Mouse (Mus musculus) splenic B cell, adult 2 months (primary cell): ENCODE results near the gene U90926.

Experiments
- DNase-seq: peaks from one replicate; pipeline ENCODE4 v3.0.0-alpha.2; 2011; ENCODE audit warnings: low read depth, low spot score
- H3K27me3 ChIP-seq: 2 replicates; pipeline ENCODE4 v1.6.1; 2012; ENCODE audit warnings: mild to moderate bottlenecking, low read length, moderate library complexity, mixed read lengths; ENCODE audit not compliant: control insufficient read depth, poor library complexity, insufficient read depth, severe bottlenecking
- H3K36me3 ChIP-seq: 2 replicates; pipeline ENCODE4 v1.6.1; 2012; ENCODE audit warnings: mild to moderate bottlenecking, low read length, moderate library complexity, mixed read lengths; ENCODE audit not compliant: control insufficient read depth, poor library complexity, insufficient read depth, severe bottlenecking

Gene U90926

DNA sequence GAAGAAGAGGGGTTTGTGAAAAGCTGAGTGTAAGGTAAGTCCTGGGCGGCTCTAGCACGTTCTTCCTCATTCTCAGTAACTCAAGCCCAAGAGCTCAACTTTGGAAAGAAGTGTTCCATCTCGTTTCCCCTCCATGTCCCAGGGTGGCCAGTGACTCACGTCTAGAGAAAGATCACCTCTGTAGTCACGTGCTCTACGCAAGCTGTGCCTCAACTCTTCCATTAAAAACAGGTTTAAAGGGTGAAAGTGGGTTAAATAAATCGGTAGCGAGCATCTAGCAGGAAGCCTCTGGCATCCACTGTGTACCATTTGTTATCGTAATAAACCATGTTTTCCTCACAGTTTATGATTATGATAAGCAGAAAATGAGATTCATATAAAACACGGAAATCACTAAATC is 16.6 kb upstream of the U90926 start:
- H3K36me3 ChIP-seq = no peaks in the 10 kb centered on the region
- H3K27me3 ChIP-seq = no peaks in the 10 kb centered on the region
- DNase-seq = no peak

GRCm38 (mm10) chr5:92230306-92230705 is 15.1 kb upstream of the U90926 start:
- Histone ChIP-seq H3K36me3 (no peaks in the 10 kb centered on the region), H3K27me3 (no peaks in the 10 kb centered on the region)
- no peak for DNase-seq

- DNase-seq = no peak
- Histone ChIP-seq H3K36me3 (no peaks in the 10 kb centered on the region), H3K27me3 (no peaks in the 10 kb centered on the region)
These were observed 14.3 kb upstream of the U90926 start for GRCm38 (mm10) chr5:92229514-92229913.

DNA sequence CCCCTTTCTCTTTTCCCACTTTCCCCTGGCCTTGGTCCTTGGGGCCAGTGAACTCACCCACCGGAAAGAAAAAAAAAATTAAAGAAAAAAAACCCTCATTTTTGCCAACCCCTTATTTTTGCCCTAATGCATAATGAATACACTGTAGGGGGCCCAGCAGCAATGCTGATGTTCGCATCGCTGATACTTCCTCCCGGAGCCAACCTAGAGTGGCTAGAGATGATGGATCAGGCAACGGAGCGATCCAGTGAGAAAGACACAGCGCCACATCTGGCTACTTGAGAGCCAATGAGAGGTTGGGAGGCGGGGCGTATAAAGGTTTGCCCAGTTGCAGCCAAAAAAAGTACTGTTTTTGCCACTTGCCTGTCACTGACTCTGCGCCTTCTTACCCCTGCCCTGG is 13.6 kb upstream of the U90926 start:
- no peaks in the 10 kb centered on the region for H3K27me3 ChIP-seq
- no peak for DNase-seq

DNA sequence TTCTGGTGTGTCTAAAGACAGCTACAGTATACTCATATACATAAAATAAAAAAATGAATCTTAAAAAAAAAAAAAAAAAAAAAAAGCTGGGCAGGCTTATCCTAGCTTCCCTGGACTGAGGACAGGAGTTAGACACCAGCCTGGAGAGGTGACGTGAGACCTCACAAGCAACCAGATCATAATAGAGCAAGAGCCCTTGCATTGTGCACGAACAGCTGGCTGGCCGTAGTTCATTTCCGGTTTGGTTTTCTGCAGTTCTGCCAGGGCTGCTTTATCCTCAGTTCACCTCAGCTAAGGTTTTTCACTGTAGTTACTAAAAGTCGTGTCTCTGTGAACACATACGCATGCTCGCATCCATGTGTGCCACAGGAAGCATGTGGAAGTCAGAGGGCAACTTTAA is 12.6 kb upstream of the U90926 start:
- DNase-seq = no peak
- no peaks in the 10 kb centered on the region for H3K27me3 ChIP-seq
- no peaks in the 10 kb centered on the region for H3K36me3 ChIP-seq

More for the DNA sequence above, 13.6 kb upstream of the U90926 start:
- H3K36me3 ChIP-seq = no peaks in the 10 kb centered on the region

DNA sequence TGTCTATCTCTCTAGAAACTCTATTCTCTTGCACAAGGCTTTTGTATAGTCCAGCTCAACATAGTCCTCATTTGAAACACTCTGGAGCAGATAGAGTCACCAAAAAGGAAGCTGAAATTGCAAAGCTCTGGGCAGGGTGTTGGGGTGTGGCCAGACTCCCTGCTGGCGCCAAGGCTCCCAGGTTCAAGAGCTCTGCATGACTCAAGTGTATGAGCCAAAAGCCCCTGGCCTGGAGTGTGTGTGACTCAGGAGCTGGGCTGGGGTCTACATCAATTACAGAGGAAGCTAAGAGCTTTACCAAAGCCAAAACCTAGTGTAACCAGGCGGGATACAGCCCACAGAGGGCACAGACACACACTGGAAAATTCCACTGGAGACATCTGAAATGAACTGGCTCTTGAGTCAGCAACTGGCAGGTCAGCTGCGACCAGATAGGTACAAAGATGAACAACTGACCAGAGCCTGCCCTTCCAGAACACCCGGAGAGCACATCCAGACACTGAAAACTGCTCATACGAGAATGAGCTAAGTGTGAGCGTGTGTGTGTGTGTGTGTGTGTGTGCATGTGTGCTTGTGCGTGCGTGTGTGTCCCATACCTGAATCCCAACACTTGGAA is 5.2 kb upstream of the U90926 start:
- no peak for DNase-seq
- no peaks in the 10 kb centered on the region for H3K36me3 ChIP-seq
- no peaks in the 10 kb centered on the region for H3K27me3 ChIP-seq

DNA sequence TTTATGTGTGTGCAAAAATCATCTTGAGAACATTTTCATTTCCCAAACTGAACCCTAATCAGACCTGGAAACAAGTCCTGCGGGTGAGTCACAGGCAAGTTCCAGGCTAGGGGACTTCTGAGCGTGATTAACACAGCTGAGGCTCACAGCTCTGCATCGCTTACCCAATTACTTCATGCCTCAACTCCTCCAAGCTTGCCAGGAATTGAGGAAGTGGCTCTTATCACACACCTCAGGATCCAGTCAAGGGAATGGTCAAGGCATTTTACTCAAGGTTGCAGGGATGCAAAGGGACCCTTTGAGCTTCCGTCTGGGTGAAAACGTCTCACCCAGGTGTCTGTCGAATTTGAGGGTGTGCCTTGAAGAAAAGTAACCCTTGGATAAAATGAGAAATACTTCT is 4.6 kb upstream of the U90926 start:
- Histone ChIP-seq H3K27me3 (no peaks in the 10 kb centered on the region), H3K36me3 (no peaks in the 10 kb centered on the region)
- no peak for DNase-seq

DNA sequence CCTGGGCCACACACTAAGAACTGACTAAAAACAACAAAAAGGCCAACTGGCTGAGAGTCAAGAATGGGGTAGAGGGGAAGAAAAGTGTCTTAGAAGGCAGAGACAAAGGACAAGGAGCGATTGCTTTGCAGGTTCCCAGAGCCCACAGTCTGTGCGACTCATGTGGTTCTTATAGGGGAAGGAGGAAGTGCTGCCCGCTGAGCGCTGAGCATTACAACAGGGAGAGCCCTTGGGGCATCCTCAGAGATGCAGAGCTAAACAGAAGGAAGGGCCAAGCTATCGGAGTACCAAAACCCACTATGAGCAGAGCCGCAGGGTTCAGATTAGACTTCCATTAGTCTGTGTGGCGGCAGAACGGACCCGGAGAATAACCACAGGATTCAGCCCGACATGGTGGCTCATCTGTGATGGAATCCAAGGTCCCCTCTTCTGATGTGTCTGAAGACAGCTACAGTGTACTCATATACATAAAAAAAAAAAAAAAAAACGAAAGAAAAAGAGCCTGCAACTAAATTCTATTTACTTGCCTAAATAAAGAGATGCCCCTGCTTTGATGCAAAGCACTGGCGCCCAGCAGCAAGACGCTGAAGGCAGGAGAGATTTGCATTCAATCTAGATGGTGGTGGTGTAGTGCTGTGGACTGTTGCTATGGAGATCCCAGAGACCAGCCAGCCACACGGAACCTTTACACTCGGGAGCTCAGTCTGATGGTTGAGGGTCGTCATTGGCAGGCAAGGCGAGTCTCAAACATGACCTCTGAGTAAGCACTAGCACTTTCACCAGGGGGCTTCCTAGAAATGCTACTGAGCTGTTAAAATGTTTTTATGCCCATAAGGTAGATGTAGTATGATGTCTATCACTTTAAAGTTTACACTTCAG is 3.9 kb upstream of the U90926 start:
- Histone ChIP-seq H3K27me3 (no peaks in the 10 kb centered on the region), H3K36me3 (no peaks in the 10 kb centered on the region)
- no peak for DNase-seq

- no peaks in the 10 kb centered on the region for H3K27me3 ChIP-seq
- no peak for DNase-seq
- H3K36me3 ChIP-seq = no peaks in the 10 kb centered on the region
These were observed 3.0 kb downstream of the U90926 start for GRCm38 (mm10) chr5:92212231-92212630.

DNA sequence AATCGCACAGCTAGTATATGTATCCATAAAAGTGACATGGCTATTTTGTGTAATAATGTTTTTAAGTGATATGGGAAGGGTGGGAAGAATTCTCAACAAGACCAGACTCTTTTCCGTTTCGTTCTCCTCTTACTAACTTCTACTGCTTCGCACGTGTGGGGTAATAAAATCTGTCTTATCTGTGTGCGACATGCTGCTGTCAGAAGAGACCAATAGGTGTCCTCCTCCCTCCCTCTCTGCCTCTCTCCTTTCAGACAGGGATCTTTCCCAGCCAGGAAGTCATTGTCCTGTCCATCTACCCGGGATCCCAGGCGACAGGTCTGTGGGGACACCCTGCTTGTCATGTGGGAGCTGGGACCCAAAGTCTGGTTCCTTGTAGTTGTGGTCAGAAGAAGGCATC is 5.0 kb downstream of the U90926 start:
- H3K27me3 ChIP-seq = no peaks in the 10 kb centered on the region
- peaks cover 2% of the 10 kb centered on the region; the same call in 1 of the 2 replicates for H3K36me3 ChIP-seq
- no peak for DNase-seq

- H3K27me3 ChIP-seq = no peaks in the 10 kb centered on the region
- peaks cover 4% of the 10 kb centered on the region; the same call in 1 of the 2 replicates for H3K36me3 ChIP-seq
- DNase-seq = no peak
These were observed 9.1 kb downstream of the U90926 start for GRCm38 (mm10) chr5:92206121-92206520.

GRCm38 (mm10) chr5:92205706-92206105 is 9.5 kb downstream of the U90926 start:
- Histone ChIP-seq H3K36me3 (peaks cover 4% of the 10 kb centered on the region), H3K27me3 (no peaks in the 10 kb centered on the region)
- DNase-seq = no peak

GRCm38 (mm10) chr5:92205184-92205583 is 10.0 kb downstream of the U90926 start:
- H3K36me3 ChIP-seq = peaks cover 4% of the 10 kb centered on the region
- DNase-seq = no peak
- no peaks in the 10 kb centered on the region for H3K27me3 ChIP-seq

DNA sequence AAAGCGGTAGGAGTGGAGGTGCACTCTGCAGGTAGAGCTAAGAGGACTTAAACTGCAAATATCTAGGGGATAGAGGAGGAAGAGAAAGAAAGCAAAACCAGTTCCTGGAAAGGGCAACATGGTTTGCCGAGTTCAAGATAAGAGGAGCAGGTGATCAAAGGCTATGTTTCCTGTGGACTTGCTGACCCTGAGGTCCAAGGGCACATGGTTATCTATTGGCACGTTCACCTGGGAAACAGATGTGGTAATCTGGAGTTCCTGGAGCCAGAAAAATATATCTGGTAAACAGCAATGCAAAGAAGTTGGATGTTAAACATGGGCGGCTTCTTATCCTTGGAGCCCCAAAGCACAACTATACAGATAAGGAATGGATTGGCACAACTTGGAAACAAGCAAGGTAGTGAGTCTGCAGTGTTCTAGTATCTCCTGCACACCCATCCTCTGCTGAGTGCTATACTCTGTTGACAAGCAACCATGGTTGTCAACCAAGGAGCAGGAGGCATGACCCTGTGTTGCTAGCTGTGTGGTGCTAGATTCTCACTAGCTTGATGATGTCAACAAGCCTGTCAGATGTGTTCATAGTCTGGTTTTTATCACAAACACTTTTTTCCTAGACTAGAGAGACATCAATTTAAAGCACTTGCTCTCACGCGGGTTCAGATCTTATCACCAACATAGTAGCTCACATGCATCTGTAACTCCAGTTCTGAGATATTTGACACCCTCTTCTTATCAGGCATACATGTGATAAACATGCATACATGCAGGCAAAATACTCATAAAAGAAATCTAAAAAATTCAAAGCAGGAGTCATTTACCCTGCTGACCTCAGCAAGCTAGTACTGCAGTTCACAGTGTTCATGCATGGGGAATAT is 10.8 kb downstream of the U90926 start:
- H3K27me3 ChIP-seq = no peaks in the 10 kb centered on the region
- no peak for DNase-seq
- H3K36me3 ChIP-seq = peaks cover 4% of the 10 kb centered on the region

- DNase-seq = no peak
- H3K27me3 ChIP-seq = no peaks in the 10 kb centered on the region
- H3K36me3 ChIP-seq = peaks cover 14% of the 10 kb centered on the region
These were observed 16.9 kb downstream of the U90926 start for GRCm38 (mm10) chr5:92198266-92198665.
